32 mouse cellular contexts compared by ENCODE assay signal in genomic region chr12:10533971-10534370, GRCm38 (mm10).
"Had no signal": no experiment of that assay in that cellular context is flagged by ENCODE, and none has a peak within 500 bp of the region (broad histone marks: within the 10 kb centered on the region; RNA-seq: fewer than 3 reads in every experiment).

No protein-coding gene starts in this region.

- DNase-seq: left cerebral cortex, postnatal 4 days; liver; liver, embryonic 13.5 days; liver, postnatal 0 days; lung, adult 18-20 months; lung, adult 2 months; lung, embryonic 14.5 days; lung, postnatal 10 days; lung, postnatal 14 days; lung, postnatal 36 days; lung, postnatal 4 days; midbrain, embryonic 14.5 days had no signal

- H3K36me3 ChIP-seq: limb, embryonic 10.5 days; limb, embryonic 12.5 days; limb, embryonic 13.5 days; limb, embryonic 15.5 days; liver, embryonic 12.5 days; liver, embryonic 13.5 days; liver, embryonic 15.5 days; lung, embryonic 15.5 days; midbrain, embryonic 10.5 days; midbrain, embryonic 12.5 days; midbrain, embryonic 13.5 days; midbrain, embryonic 15.5 days; neural tube, embryonic 12.5 days; neural tube, embryonic 13.5 days had no signal

- H3K4me3 ChIP-seq: limb, embryonic 10.5 days; limb, embryonic 12.5 days; limb, embryonic 13.5 days; limb, embryonic 15.5 days; liver, embryonic 12.5 days; liver, embryonic 13.5 days; liver, embryonic 15.5 days; lung, embryonic 15.5 days; megakaryocyte, embryonic 14.5 days; midbrain, embryonic 10.5 days; midbrain, embryonic 12.5 days; midbrain, embryonic 13.5 days; midbrain, embryonic 15.5 days; neural tube, embryonic 12.5 days; neural tube, embryonic 13.5 days had no signal

- H3K27ac ChIP-seq: limb, embryonic 10.5 days; limb, embryonic 12.5 days; limb, embryonic 13.5 days; limb, embryonic 15.5 days; liver, embryonic 12.5 days; liver, embryonic 13.5 days; liver, embryonic 14.5 days; liver, embryonic 15.5 days; lung, embryonic 15.5 days; macrophage; midbrain, embryonic 10.5 days; midbrain, embryonic 12.5 days; midbrain, embryonic 13.5 days; midbrain, embryonic 15.5 days; neural tube, embryonic 12.5 days; neural tube, embryonic 13.5 days had no signal

- H3K9me3 ChIP-seq: limb, embryonic 10.5 days; limb, embryonic 12.5 days; limb, embryonic 13.5 days; limb, embryonic 15.5 days; liver, embryonic 12.5 days; liver, embryonic 13.5 days; liver, embryonic 15.5 days; lung, embryonic 15.5 days; megakaryocyte, embryonic 14.5 days; midbrain, embryonic 10.5 days; midbrain, embryonic 12.5 days; midbrain, embryonic 13.5 days; midbrain, embryonic 15.5 days; neural tube, embryonic 12.5 days; neural tube, embryonic 13.5 days had no signal

- ATAC-seq: liver, embryonic 12.5 days; liver, postnatal 0 days; lung, postnatal 0 days; midbrain, embryonic 13.5 days; midbrain, embryonic 15.5 days; midbrain, embryonic 16.5 days had no signal

- H3K4me2 ChIP-seq: limb, embryonic 12.5 days; limb, embryonic 13.5 days; limb, embryonic 15.5 days; liver, embryonic 11.5 days; liver, embryonic 12.5 days; liver, embryonic 13.5 days; liver, embryonic 15.5 days; lung, embryonic 14.5 days; lung, embryonic 15.5 days; midbrain, embryonic 11.5 days; midbrain, embryonic 12.5 days; midbrain, embryonic 13.5 days; midbrain, embryonic 15.5 days; neural tube, embryonic 12.5 days; neural tube, embryonic 13.5 days had no signal

- H3K4me1 ChIP-seq: limb, embryonic 10.5 days; limb, embryonic 12.5 days; limb, embryonic 13.5 days; limb, embryonic 15.5 days; liver, embryonic 12.5 days; liver, embryonic 13.5 days; liver, embryonic 15.5 days; lung, embryonic 15.5 days; megakaryocyte, embryonic 14.5 days; midbrain, embryonic 10.5 days; midbrain, embryonic 12.5 days; midbrain, embryonic 13.5 days; midbrain, embryonic 15.5 days; neural tube, embryonic 12.5 days; neural tube, embryonic 13.5 days had no signal

- H3K9ac ChIP-seq: limb, embryonic 12.5 days; limb, embryonic 13.5 days; limb, embryonic 15.5 days; liver, embryonic 12.5 days; liver, embryonic 13.5 days; liver, embryonic 14.5 days; liver, embryonic 15.5 days; liver, postnatal 0 days; lung, embryonic 14.5 days; lung, embryonic 15.5 days; midbrain, embryonic 12.5 days; midbrain, embryonic 13.5 days; midbrain, embryonic 15.5 days; neural tube, embryonic 12.5 days; neural tube, embryonic 13.5 days had no signal

- H3K27me3 ChIP-seq: limb, embryonic 12.5 days; limb, embryonic 13.5 days; limb, embryonic 15.5 days; liver, embryonic 12.5 days; liver, embryonic 13.5 days; liver, embryonic 15.5 days; lung, embryonic 15.5 days; megakaryocyte, embryonic 14.5 days; midbrain, embryonic 12.5 days; midbrain, embryonic 13.5 days; midbrain, embryonic 15.5 days; neural tube, embryonic 12.5 days; neural tube, embryonic 13.5 days had no signal
